Mouse (Mus musculus): ENCODE data around the gene Notch2. TPM values are rescaled to one million over a fixed set of nuclear protein-coding genes. Genes with fewer than 3 reads are reported as not detected.
A peak's percentile ranks its signal among the peaks of the same experiment; 100 is the strongest.

Gene Notch2
- polyA plus RNA-seq, 1 experiment from 2014 or later, result 8.2 TPM

GRCm38 (mm10) chr3:98087551-98087950 is 74.2 kb downstream of the Notch2 start:
- 91% methylated on average over 3 of the region's 3 CpGs for WGBS

GRCm38 (mm10) chr3:98089702-98090101 is 76.4 kb downstream of the Notch2 start:
- H3K27ac ChIP-seq (ENCODE audit: low read depth, low read length), result peak overlapping the region; percentile 34; the same call in 1 of the 2 replicates
- no peak overlapping the region for H3K4me2 ChIP-seq (ENCODE audit: low read depth, low read length)
- H3K4me3 ChIP-seq (ENCODE audit: low read depth, low read length), result no peak overlapping the region
- no peak; the same call in 1 of the 2 replicates for ATAC-seq (ENCODE audit: low read depth)
- H3K36me3 ChIP-seq (ENCODE audit: control insufficient read depth, insufficient read depth, low read length), result no peaks in the 10 kb centered on the region
- peaks cover 14% of the 10 kb centered on the region for H3K4me1 ChIP-seq (ENCODE audit: control insufficient read depth, insufficient read depth, low read length)
- H3K9me3 ChIP-seq (ENCODE audit: control insufficient read depth, low read length), result no peaks in the 10 kb centered on the region
- no peak overlapping the region for H3K9ac ChIP-seq (replicated peaks; ENCODE audit: low read depth, low read length)
- WGBS, result 65% methylated on average over 5 of the region's 5 CpGs
- no peaks in the 10 kb centered on the region for H3K27me3 ChIP-seq (ENCODE audit: control insufficient read depth, insufficient read depth, low read length)

More at GRCm38 (mm10) chr3:98087551-98087950, 74.2 kb downstream of the Notch2 start:
- H3K36me3 ChIP-seq (ENCODE audit: control insufficient read depth, insufficient read depth, low read length), result no peaks in the 10 kb centered on the region
- no peak overlapping the region for H3K4me3 ChIP-seq (ENCODE audit: low read depth, low read length)
- no peak for ATAC-seq (ENCODE audit: low read depth)
- H3K27ac ChIP-seq (ENCODE audit: low read depth, low read length), result no peak overlapping the region
- H3K9ac ChIP-seq (replicated peaks; ENCODE audit: low read depth, low read length), result no peak overlapping the region
- peaks cover 18% of the 10 kb centered on the region for H3K4me1 ChIP-seq (ENCODE audit: control insufficient read depth, insufficient read depth, low read length)
- no peak overlapping the region for H3K4me2 ChIP-seq (ENCODE audit: low read depth, low read length)
- H3K9me3 ChIP-seq (ENCODE audit: control insufficient read depth, low read length), result no peaks in the 10 kb centered on the region
- no peaks in the 10 kb centered on the region for H3K27me3 ChIP-seq (ENCODE audit: control insufficient read depth, insufficient read depth, low read length)

GRCm38 (mm10) chr3:98090129-98090528 is 76.8 kb downstream of the Notch2 start:
- no peaks in the 10 kb centered on the region for H3K36me3 ChIP-seq (ENCODE audit: control insufficient read depth, insufficient read depth, low read length)
- 0 out of 2 replicates have a peak overlapping the region, but pooled peaks have one; percentile 34 for H3K27ac ChIP-seq (ENCODE audit: low read depth, low read length)
- H3K9ac ChIP-seq (replicated peaks; ENCODE audit: low read depth, low read length), result no peak overlapping the region
- peaks cover 10% of the 10 kb centered on the region for H3K4me1 ChIP-seq (ENCODE audit: control insufficient read depth, insufficient read depth, low read length)
- 73% methylated on average over 8 of the region's 8 CpGs for WGBS
- no peaks in the 10 kb centered on the region for H3K9me3 ChIP-seq (ENCODE audit: control insufficient read depth, low read length)
- no peak; the same call in 1 of the 2 replicates for ATAC-seq (ENCODE audit: low read depth)
- no peak overlapping the region for H3K4me3 ChIP-seq (ENCODE audit: low read depth, low read length)
- H3K27me3 ChIP-seq (ENCODE audit: control insufficient read depth, insufficient read depth, low read length), result no peaks in the 10 kb centered on the region
- no peak overlapping the region for H3K4me2 ChIP-seq (ENCODE audit: low read depth, low read length)

DNA sequence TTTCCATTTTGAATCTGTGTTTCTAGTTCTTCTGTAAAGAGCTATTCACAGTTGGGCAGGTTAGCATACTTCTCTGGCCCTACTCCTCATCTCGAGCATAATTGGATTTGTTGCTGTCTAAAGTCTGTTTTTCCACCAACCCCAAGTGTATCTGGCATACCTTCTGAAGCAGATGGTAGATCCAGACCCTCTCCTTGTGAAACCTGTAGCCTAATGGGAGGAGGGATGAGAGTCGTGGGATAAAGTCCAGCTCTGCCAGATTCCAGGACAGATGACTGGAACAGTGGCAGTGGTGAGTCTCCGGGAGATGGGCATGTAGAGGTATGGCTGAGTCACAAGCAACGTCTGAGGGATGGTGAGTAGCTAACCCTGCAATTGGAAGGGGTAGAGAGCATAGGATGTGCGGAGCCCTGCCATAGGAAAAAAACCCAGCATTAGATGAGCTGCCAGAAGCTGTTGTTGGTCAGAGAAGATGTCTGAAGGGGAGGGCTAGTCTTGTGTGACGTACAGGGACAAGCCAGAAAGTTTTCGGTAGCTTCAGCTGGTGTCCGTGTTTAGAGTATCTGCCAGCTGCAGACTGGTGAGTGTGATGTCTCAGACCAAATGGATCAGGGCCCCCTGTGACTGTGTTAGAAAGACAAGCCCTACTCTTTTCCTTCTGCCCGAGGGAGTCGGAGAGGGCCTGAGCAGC is 79.5 kb downstream of the Notch2 start:
- H3K36me3 ChIP-seq (ENCODE audit: control insufficient read depth, insufficient read depth, low read length), result no peaks in the 10 kb centered on the region
- no peaks in the 10 kb centered on the region for H3K27me3 ChIP-seq (ENCODE audit: control insufficient read depth, insufficient read depth, low read length)
- ATAC-seq (ENCODE audit: low read depth), result no peak
- H3K4me2 ChIP-seq (ENCODE audit: low read depth, low read length), result no peak overlapping the region
- no peaks in the 10 kb centered on the region for H3K9me3 ChIP-seq (ENCODE audit: control insufficient read depth, low read length)
- no peaks in the 10 kb centered on the region for H3K4me1 ChIP-seq (ENCODE audit: control insufficient read depth, insufficient read depth, low read length)
- no peak overlapping the region for H3K4me3 ChIP-seq (ENCODE audit: low read depth, low read length)
- H3K9ac ChIP-seq (replicated peaks; ENCODE audit: low read depth, low read length), result no peak overlapping the region
- no peak overlapping the region for H3K27ac ChIP-seq (ENCODE audit: low read depth, low read length)
- 87% methylated on average over 10 of the region's 10 CpGs for WGBS

GRCm38 (mm10) chr3:98093954-98094353 is 80.6 kb downstream of the Notch2 start:
- Histone ChIP-seq H3K27ac (ENCODE audit: low read depth, low read length) (no peak overlapping the region), H3K9me3 (ENCODE audit: control insufficient read depth, low read length) (no peaks in the 10 kb centered on the region), H3K9ac (replicated peaks; ENCODE audit: low read depth, low read length) (no peak overlapping the region), H3K27me3 (ENCODE audit: control insufficient read depth, insufficient read depth, low read length) (no peaks in the 10 kb centered on the region), H3K4me1 (ENCODE audit: control insufficient read depth, insufficient read depth, low read length) (no peaks in the 10 kb centered on the region), H3K4me3 (ENCODE audit: low read depth, low read length) (no peak overlapping the region), H3K4me2 (ENCODE audit: low read depth, low read length) (no peak overlapping the region), H3K36me3 (ENCODE audit: control insufficient read depth, insufficient read depth, low read length) (no peaks in the 10 kb centered on the region)
- ATAC-seq (ENCODE audit: low read depth), result no peak
- WGBS, result 43% methylated on average over 5 of the region's 5 CpGs

DNA sequence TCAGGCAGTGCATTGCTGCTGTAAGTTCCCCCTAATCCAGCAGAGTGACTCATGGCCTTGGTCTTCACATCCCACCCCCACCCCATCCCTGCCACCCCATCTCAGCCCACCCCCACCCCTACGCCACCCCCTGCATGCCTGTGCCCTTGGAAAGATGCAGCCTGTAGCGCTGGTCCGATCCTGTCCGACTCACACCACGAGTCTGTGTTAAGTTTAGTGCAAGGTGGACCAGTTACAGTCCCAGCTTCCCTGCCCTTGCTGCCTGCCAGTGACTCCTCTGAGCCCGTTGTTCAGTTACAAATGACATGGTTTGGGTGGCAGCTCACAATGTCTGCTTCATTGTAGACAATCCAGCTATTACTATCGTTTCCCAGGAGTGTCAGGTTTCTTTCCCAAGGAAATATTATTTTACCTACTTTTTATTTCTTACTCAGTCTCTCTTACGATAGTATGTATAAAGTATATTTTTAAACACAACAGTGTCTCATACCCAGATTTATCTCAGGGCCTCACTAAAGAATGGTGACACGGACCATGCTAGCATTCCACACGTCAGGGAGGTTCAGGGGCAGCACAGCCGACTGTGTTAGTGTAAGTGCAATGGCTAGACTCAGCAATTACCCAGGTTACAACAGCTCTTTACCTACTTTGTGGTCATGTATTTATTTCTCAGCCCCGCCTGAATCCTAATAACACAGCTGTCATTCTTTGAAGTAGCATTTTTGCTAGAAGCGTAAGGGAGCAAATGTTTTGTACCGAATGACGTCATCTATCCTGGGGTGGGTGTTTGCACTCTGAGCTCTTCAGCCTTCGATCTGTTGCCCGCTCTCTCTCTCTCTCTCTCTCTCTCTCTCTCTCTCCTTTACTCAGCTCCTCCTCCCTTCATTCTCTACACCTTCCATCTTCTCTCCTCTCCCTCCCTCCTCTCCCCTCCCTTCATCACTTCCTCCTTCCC is 81.6 kb downstream of the Notch2 start:
- WGBS, result 76% methylated on average over 17 of the region's 17 CpGs
- no peak for ATAC-seq (ENCODE audit: low read depth)
- Histone ChIP-seq H3K36me3 (ENCODE audit: control insufficient read depth, insufficient read depth, low read length) (no peaks in the 10 kb centered on the region), H3K4me3 (ENCODE audit: low read depth, low read length) (no peak overlapping the region), H3K9me3 (ENCODE audit: control insufficient read depth, low read length) (no peaks in the 10 kb centered on the region), H3K27me3 (ENCODE audit: control insufficient read depth, insufficient read depth, low read length) (no peaks in the 10 kb centered on the region), H3K4me2 (ENCODE audit: low read depth, low read length) (no peak overlapping the region), H3K9ac (replicated peaks; ENCODE audit: low read depth, low read length) (no peak overlapping the region), H3K4me1 (ENCODE audit: control insufficient read depth, insufficient read depth, low read length) (no peaks in the 10 kb centered on the region), H3K27ac (ENCODE audit: low read depth, low read length) (no peak overlapping the region)

DNA sequence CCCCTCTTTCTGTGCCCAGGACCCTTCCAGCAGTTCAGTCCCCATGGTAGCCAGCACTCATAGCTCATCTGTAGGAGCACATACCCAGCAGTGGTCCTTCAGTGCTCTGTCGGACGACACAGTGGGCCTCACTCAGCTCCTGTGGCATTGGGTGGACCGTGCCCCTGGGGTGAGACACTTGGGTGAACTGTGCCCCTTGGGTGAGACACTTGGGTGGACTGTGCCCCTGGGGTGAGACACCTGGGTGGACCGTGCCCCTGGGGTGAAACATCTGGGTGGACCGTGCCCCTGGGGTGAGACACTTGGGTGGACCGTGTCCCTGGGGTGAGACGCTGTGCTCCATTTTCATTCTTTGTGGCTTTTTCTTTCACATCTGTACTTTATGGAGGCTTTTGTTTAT is 83.7 kb downstream of the Notch2 start:
- Histone ChIP-seq H3K36me3 (ENCODE audit: control insufficient read depth, insufficient read depth, low read length) (no peaks in the 10 kb centered on the region), H3K27me3 (ENCODE audit: control insufficient read depth, insufficient read depth, low read length) (no peaks in the 10 kb centered on the region), H3K4me3 (ENCODE audit: low read depth, low read length) (no peak overlapping the region), H3K4me1 (ENCODE audit: control insufficient read depth, insufficient read depth, low read length) (no peaks in the 10 kb centered on the region), H3K9me3 (ENCODE audit: control insufficient read depth, low read length) (no peaks in the 10 kb centered on the region), H3K27ac (ENCODE audit: low read depth, low read length) (no peak overlapping the region), H3K9ac (replicated peaks; ENCODE audit: low read depth, low read length) (no peak overlapping the region), H3K4me2 (ENCODE audit: low read depth, low read length) (no peak overlapping the region)
- no peak for ATAC-seq (ENCODE audit: low read depth)
- 97% methylated on average over 7 of the region's 7 CpGs for WGBS

- ATAC-seq (ENCODE audit: low read depth), result no peak
- no peak overlapping the region for H3K4me2 ChIP-seq (ENCODE audit: low read depth, low read length)
- H3K4me3 ChIP-seq (ENCODE audit: low read depth, low read length), result no peak overlapping the region
- H3K27me3 ChIP-seq (ENCODE audit: control insufficient read depth, insufficient read depth, low read length), result no peaks in the 10 kb centered on the region
- WGBS, result 96% methylated on average over 5 of the region's 5 CpGs
- H3K9me3 ChIP-seq (ENCODE audit: control insufficient read depth, low read length), result no peaks in the 10 kb centered on the region
- H3K27ac ChIP-seq (ENCODE audit: low read depth, low read length), result no peak overlapping the region
- H3K36me3 ChIP-seq (ENCODE audit: control insufficient read depth, insufficient read depth, low read length), result 0 out of 2 replicates have a peak, but pooled peaks cover 8% of the 10 kb centered on the region
- no peaks in the 10 kb centered on the region for H3K4me1 ChIP-seq (ENCODE audit: control insufficient read depth, insufficient read depth, low read length)
- H3K9ac ChIP-seq (replicated peaks; ENCODE audit: low read depth, low read length), result no peak overlapping the region
Measured at GRCm38 (mm10) chr3:98098676-98099075, 85.3 kb downstream of the Notch2 start.

GRCm38 (mm10) chr3:98099287-98099686 is 86.0 kb downstream of the Notch2 start:
- Histone ChIP-seq H3K4me2 (ENCODE audit: low read depth, low read length) (no peak overlapping the region), H3K9ac (replicated peaks; ENCODE audit: low read depth, low read length) (no peak overlapping the region), H3K4me1 (ENCODE audit: control insufficient read depth, insufficient read depth, low read length) (peaks cover 2% of the 10 kb centered on the region; the same call in 1 of the 2 replicates), H3K9me3 (ENCODE audit: control insufficient read depth, low read length) (no peaks in the 10 kb centered on the region), H3K36me3 (ENCODE audit: control insufficient read depth, insufficient read depth, low read length) (0 out of 2 replicates have a peak, but pooled peaks cover 8% of the 10 kb centered on the region), H3K4me3 (ENCODE audit: low read depth, low read length) (no peak overlapping the region), H3K27me3 (ENCODE audit: control insufficient read depth, insufficient read depth, low read length) (no peaks in the 10 kb centered on the region), H3K27ac (ENCODE audit: low read depth, low read length) (no peak overlapping the region)
- 85% methylated on average over 10 of the region's 10 CpGs for WGBS
- no peak for ATAC-seq (ENCODE audit: low read depth)

Data from neural tube, embryonic 14.5 days (tissue).